Mouse (Mus musculus) mouse embryonic stem cell (cell line): Measurements from ENCODE around the gene Id1.

Experiments used
- in situ Hi-C, 2 experiments: fragments of 300-500 bp; cut with MboI; formaldehyde crosslinking; loops; 1 replicate in 1 of 2; 3 replicates in 1 of 2; pipeline ENCODE4 v1.14.3; 2019 to 2020; ENCODE audit warnings: low sequenced_read_pairs in 2 of 2, low pct_unique_long_range_greater_than_20kb in 1 of 2, mixed read lengths in 1 of 2; ENCODE audit not compliant: unreplicated experiment in 1 of 2

The Id1 gene

DNA sequence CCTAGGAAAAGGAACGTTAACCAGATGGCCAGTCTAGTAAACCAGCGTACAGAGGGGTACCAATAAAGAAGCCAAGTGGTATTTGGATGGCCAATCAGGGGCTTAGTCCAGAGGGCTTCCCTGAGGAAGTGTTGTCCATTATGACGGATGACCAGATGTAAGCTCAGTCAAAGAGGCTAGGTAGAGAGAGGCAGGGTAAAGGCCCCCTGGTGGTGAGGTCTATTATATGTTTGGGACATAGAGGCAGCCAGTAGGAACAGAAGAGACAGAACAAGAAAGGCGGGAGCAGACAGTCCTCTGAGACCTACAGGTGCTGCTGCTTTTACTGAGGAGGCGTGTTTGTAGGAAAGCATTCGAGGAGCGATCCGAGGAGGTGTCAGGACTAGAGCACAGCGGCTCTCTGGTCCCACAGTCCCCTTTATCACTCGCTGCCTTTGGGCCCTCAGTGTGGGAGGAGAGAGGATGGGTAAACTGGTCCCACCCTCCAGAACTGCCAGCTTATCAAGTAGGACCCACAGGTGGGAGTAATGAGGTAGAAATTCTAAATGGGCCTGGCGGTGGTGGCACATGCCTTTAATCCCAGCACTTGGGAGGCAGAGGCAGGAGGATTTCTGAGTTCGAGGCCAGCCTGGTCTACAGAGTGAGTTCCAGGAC is 31.7 kb downstream of the Id1 start:
- in situ Hi-C loops = loop anchor here (5.0 kb wide), 2 partner anchors 65 to 70 kb away; partner anchors contain the start of gene Bcl2l1 (in 1 of the 2)

DNA sequence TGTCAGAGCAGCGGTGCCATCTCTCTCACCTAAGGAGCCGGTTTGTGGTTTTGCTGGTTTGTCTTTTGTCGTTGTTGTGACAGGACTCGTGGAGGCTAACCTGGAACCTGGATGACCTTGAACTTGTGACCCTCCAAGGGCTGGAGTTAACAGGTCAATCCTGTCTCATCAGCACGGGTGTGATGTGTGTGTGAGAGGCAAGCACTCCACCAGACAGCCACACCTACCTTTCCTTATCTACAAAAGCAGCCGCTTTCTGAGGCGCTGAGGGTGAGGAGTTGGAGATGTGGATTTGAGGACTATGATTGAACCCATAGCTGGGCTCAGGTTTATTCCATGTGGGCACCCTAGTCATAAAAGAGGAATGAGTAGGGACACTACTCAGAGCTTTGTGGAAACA is 33.6 kb downstream of the Id1 start:
- in situ Hi-C loops = loop anchor here (5.0 kb wide), 2 partner anchors 63 to 68 kb away; partner anchors contain the start of gene Bcl2l1 (in 1 of the 2)

DNA sequence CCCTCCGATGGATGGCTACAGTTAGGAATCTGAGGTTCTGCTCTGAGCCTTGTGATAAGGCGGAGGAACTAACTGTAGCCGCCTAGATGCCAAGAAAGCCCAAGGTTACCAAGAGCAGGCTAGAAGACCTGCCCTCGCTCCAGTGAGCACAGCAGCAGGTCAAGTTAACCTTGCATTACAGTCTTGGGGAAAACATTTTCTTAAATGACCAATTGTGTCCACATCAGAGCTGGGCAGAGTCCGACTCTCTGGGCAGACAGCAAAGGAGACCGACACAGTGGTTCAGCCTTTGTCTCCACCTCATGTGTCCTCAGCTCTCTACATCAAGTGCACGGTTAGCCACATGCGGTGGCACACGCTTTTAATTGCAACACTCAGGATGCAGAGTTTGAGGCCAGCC is 35.5 kb downstream of the Id1 start:
- in situ Hi-C loops = no loop called here

DNA sequence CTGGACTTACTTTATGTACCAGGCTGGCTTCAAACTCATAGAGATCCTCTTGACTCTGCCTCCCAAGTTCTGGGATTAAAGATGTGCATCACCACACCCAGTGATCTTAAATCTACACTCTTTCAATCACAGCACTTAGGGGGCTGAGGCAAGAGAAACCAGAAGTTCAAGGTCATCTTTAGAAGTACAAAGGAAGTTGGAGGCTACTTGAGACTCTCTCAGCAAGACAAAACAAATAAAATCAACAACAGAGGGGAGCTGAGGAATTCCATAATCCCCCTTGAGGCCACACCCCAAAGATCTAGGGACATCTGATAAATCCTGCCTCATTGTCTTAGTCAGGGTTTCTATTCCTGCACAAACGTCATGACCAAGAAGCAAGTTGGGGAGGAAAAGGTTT is 36.2 kb downstream of the Id1 start:
- in situ Hi-C loops = no loop called here

DNA sequence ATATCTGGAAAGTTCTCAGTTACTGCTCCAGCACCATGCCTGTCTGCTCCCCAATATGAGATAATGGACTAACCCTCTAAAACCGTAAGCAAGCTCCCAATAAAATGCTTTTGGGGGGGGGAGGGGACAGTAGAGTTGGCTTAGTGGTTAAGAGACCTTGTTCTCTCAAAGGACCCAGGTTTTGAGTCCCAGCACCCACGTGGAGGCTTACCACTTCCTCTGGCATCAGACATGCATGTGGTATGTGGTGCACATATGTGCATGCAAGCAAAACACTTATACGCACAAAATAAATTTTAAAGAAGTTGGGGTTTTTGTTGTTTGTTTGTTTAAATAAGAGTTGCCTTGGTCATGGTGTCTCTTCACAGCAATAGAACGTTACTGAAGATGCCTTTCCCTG is 39.3 kb downstream of the Id1 start:
- in situ Hi-C loops = no loop called here

DNA sequence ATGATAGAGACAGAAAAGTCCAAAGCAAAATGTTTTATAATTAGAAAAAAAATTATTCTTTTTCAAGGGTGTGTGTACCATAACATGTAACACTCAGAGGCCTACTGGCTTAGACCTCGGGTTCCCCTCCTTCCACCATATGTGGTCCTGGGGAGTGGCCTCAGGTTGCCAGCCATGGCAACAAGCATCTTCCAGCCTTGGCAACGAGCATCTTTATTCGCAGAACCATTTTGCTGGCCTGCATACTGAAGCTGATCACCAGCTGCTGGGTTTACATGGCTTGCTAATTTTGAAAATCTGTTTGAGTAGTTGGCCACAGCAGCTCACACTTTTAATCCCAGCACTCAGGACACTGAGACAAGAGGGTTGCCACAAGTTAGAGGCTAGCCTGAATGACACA is 40.0 kb downstream of the Id1 start:
- in situ Hi-C loops = no loop called here

DNA sequence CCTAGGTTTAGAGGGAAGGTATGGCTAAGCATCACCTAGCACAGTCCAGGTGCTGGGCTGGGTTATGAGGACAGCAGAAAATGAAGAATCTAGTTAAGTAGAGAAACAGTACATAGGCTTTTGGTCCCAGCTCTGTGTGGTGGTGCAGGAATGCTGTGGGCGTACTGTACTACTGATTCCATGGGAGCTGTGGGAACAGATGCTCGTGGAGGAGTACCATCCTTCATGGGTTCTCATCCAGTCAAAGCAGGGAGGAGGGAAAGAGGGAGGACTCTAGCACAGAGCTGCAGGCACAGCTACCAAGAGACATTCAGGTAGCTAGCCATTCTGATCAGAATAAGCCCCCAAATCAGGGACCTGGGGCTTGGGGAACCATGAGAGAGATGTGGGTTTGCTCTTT is 40.4 kb downstream of the Id1 start:
- in situ Hi-C loops = no loop called here

DNA sequence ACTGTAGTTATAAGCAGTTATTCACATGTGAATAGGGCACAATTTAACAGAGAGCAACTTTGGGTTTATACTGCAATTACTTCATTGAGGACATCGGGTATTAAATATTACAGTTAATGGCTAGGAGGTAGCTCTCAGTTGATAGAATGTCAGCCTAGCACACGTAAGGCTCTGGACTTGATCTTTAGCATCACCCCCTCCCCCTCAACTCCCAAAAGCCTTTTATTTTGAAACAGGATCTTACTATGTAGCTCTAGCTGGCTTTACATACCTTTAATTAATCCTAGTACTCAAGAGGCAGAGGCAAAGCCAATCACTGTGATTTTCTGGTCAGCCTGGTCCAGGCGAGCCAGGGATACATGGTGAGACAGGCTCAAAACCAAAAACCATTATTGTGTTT is 41.0 kb downstream of the Id1 start:
- in situ Hi-C loops = no loop called here

DNA sequence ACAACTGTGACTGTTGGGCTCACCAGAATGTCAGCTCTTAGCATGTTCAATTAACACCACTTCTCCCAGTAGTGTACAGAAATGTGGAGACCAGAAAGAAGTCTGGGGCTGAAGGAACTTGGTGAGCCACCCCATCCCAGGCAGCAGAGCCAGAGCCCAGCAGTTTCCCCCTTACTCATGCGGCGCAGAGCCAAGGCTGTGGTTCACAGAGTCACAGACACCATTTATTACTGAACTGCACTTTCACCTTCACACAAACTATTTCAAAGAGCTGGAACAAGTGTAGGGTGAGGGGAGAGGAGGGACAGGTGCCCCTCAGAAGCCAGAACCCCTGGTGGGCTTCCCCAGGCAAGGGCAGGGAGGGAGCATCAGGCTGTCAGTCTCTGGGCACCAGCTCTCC is 44.4 kb downstream of the Id1 start:
- in situ Hi-C loops = no loop called here

DNA sequence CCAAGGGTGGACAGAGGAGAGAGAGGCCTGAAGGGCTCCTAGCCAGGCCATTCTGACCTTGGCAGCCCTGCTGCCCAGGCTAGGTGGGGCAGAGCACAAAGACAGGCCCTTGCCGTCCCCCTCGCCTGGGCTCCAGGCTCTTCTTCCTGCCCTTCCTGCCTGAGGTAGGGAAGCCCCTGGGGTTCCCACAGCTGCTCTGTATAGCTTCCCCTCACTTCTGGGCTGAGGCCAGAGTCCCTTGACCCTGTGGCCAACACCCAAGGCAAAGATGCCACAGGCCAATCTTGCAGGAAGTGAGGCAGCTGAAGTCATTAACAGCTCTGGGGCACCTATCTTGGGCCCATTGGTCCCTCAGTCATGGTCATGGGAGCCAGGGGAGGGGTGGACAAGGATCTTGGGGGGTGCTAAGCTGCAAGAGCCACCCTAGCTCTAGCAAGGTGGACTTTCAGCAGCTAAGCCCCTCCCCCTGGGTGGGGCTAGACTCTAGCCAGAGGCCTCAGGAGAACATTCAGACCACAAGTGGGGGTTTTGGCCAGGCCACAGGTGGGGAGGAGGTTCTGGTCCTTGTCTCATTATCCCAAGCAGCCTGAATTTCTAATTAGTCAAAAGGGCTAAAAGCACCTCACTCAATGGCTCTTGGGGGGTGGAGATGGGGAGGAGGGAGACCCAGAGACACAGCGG is 45.1 kb downstream of the Id1 start:
- in situ Hi-C loops = no loop called here

DNA sequence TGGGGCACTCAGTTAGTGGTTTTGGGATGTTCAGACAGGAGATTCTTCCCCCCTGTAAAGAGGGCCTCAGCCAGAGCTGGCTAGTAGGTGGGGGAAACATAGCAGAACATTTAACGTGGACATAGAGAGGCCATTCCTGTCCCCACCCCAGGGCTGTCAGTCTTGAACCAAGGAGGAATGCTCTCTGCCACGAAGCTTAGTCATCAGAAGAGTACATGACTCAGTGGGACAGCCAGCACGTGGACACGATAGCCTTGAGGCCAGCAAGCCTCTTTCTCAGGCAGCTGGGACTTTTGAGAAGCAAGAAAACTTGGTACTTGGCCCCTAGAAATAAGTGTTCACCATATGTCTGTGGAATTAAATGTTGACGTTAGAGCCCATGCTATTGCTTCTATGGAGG is 46.6 kb downstream of the Id1 start:
- in situ Hi-C loops = no loop called here

DNA sequence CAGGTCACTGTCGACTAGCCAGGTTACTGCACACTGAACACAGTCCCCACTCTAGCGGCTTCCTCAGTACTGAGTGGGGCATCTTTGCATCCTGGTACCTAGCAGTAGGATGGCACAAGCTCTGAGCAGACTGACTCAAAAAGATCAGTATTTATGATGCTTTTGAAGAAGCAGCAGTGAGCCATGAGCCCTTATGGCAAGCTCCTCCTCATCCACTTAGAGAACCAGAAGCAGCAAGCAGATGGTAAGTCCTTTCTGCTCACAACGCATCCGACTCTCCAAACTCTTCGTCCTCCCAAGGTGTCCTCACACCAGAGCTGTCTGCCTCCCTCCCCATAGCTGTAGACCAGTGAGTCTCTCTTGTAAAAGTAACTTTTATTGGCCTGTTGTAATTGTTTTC is 47.2 kb downstream of the Id1 start:
- in situ Hi-C loops = no loop called here

DNA sequence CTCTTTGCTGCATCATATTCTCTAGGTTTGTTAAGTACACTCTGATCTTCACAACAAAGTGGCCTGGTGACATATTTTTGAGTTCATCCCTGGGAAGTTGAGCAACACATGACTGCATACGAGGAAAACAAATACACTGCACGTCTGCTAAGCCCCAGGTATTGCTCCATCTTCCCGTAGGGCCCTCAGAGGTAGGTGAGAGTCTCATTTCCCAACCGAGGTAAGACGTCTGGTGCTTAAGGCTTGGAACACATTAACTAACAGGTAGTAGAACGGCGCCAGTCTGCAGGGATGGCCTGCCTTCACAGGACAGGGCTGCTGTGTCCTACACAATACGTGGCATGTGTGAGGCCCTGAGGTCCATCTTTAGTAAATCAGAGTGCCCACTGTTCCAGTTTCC is 48.6 kb downstream of the Id1 start:
- in situ Hi-C loops = no loop called here

DNA sequence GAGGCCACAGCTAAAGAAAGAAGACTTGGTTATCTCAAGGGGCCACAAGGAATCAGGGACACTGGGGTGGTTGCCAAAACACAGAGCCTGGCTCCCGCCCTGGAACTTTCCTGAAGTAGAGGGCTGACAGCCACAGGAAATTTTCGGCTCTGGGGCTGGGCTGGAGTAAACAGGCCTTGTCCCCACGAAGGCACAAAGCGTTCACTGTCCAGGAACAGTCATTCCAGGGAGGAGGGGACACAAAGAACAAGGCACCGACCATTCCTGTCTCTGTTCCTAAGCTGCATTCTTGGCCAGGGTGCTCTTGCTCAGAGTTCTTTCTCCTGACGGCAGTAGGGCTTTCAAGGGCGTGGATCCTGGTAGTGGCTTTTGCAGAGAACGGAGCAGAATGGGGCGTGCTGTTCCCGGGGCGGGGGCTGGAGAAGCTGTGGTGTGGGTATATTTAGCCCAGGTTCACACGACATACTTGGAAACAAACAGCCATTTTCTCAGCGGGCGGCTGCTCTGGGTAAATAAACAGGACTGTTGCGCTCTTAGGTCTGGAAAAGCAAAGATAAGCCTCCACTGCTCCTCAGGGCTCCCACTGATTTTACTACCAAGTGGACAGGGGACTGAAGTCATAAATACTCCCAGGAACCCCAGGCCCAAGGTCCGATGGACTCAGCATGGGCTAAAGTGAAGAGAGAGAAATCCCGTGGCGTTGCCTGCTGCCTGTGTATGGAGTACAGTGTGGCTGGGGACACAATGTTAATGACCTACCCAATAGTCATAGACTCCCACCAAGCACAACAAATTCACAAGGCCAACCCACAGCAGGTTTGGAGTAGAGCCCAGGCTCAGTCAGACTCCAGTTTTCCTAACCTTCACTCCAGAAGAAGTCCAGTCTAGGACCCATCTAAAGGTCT is 49.6 kb downstream of the Id1 start:
- in situ Hi-C loops = no loop called here
